Mouse (Mus musculus) frontal cortex, adult 2 months (tissue): ENCODE measurements around the gene Gm36210. TPM values are rescaled to one million over a fixed set of nuclear protein-coding genes. Genes with fewer than 3 reads are reported as not detected.

ENCODE experiments used
- DNase-seq, 2 experiments: peaks; one replicate each; pipeline ENCODE4 v3.0.0; 2022; ENCODE audit warnings: low spot score in 1 of 2; ENCODE audit errors: extremely low spot score in 1 of 2
- polyA plus RNA-seq: library from polyadenylated mRNA; depleted of rRNA; stranded (reverse); fragments of >200 nt; gene quantifications from 2 replicates; pipeline ENCODE4 v1.2.3, GENCODE M21; 2012; rRNA removed

Gm36210 gene
- polyA plus RNA-seq, 1 experiment: 0.44 TPM

DNA sequence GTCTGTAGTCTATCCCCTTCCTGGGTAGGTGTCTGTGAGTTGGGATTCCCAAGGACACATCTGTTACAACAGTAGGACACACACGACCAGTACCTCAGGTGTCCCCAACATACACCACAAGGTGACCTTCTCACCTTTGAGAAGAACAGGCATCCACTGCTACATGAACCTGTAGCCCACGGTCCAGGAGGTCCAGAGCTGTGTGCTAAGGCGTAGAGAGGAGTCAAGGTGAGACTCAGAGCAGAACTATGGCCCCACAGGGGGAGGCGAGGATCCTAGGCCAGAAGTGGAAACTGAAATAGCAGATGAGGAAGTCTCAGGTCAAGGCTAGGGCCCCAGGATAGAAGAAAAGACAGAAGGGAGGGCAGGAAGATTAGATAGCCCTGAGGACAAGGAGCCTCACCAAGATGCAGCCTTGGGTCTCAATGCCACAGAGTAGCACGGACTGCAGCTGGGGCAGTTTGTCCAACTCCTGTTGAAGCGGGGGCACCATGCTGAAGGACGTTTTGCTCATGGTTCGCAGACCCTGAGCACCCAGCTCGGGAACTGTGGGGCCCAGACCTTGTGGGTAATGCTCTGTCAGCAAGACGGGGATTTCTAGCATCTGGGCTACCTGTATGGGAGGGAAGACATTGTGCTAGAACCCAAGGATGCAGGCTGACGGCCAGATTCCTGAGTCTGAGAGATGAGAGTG lies 55.5 kb downstream of the Gm36210 start:
- DNase-seq: no peak

GRCm38 (mm10) chr7:4849372-4849771 lies 56.9 kb downstream of the Gm36210 start:
- DNase-seq: no peak

Other genes with a start within 250 kb of the Gm36210 start
- gene Ppp6r1, start 247.5 kb downstream of the Gm36210 start, polyA plus RNA-seq: 128 and 129 TPM in 2 replicates
- gene Hspbp1, start 221.4 kb downstream of the Gm36210 start, polyA plus RNA-seq: 98.4 and 107 TPM in 2 replicates
- gene Brsk1, start 215.9 kb downstream of the Gm36210 start, polyA plus RNA-seq: 244 and 251 TPM in 2 replicates
- gene Tmem150b, start 181.3 kb downstream of the Gm36210 start, polyA plus RNA-seq: 0.13 and 0.14 TPM in 2 replicates
- gene Kmt5c, start 166.4 kb downstream of the Gm36210 start, polyA plus RNA-seq: 74.3 and 83.4 TPM in 2 replicates
- gene Cox6b2, start 153.4 kb downstream of the Gm36210 start, polyA plus RNA-seq: 16.1 and 19.8 TPM in 2 replicates
- 0.02 TPM in 1 of 2 replicates, not detected in the other for gene Fam71e2, start 135.2 kb downstream of the Gm36210 start, polyA plus RNA-seq
- gene Il11, start 123.7 kb downstream of the Gm36210 start, polyA plus RNA-seq: 0.25 and 0.38 TPM in 2 replicates
- gene Tmem190, start 123.6 kb downstream of the Gm36210 start, polyA plus RNA-seq: not detected in 2 replicates
- 4.3 and 5.1 TPM in 2 replicates for gene Tmem238, start 116.9 kb downstream of the Gm36210 start, polyA plus RNA-seq
- 306 and 348 TPM in 2 replicates for gene Rpl28, start 113.6 kb downstream of the Gm36210 start, polyA plus RNA-seq
- 146 and 177 TPM in 2 replicates for gene Ube2s, start 93.9 kb downstream of the Gm36210 start, polyA plus RNA-seq
- gene Shisa7, start 61.8 kb downstream of the Gm36210 start, polyA plus RNA-seq: 149 and 155 TPM in 2 replicates
- 10.6 and 13.8 TPM in 2 replicates for gene Isoc2b, start 36.3 kb downstream of the Gm36210 start, polyA plus RNA-seq
- 10.7 and 12.0 TPM in 2 replicates for gene Isoc2a, start 29.4 kb downstream of the Gm36210 start, polyA plus RNA-seq
- gene Zfp628, start 8.7 kb upstream of the Gm36210 start, polyA plus RNA-seq: 9.6 and 10.8 TPM in 2 replicates
- 99.2 and 108 TPM in 2 replicates for gene Nat14, start 15.5 kb upstream of the Gm36210 start, polyA plus RNA-seq
- 11.1 and 12.5 TPM in 2 replicates for gene Ssc5d, start 19.3 kb upstream of the Gm36210 start, polyA plus RNA-seq
- 0.22 and 0.27 TPM in 2 replicates for gene Sbk2, start 57.9 kb upstream of the Gm36210 start, polyA plus RNA-seq
- 2.2 and 2.5 TPM in 2 replicates for gene Sbk3, start 64.7 kb upstream of the Gm36210 start, polyA plus RNA-seq
- gene Zfp579, start 89.6 kb upstream of the Gm36210 start, polyA plus RNA-seq: 49.7 and 60.9 TPM in 2 replicates
- gene Zfp524, start 107.9 kb upstream of the Gm36210 start, polyA plus RNA-seq: 11.7 and 13.5 TPM in 2 replicates
- gene Fiz1, start 108.2 kb upstream of the Gm36210 start, polyA plus RNA-seq: 22.7 TPM in 2 replicates
- gene Gm44973, start 109.0 kb upstream of the Gm36210 start, polyA plus RNA-seq: not detected in 2 replicates
- 33.1 and 35.5 TPM in 2 replicates for gene Zfp865, start 113.9 kb upstream of the Gm36210 start, polyA plus RNA-seq
- gene Ccdc106, start 114.0 kb upstream of the Gm36210 start, polyA plus RNA-seq: 80.6 and 81.7 TPM in 2 replicates
- gene 4632433K11Rik, start 127.6 kb upstream of the Gm36210 start, polyA plus RNA-seq: not detected in 2 replicates
- gene Zfp784, start 131.9 kb upstream of the Gm36210 start, polyA plus RNA-seq: 8.4 and 8.8 TPM in 2 replicates
- 49.7 and 56.0 TPM in 2 replicates for gene Zfp580, start 145.0 kb upstream of the Gm36210 start, polyA plus RNA-seq
- gene U2af2, start 155.6 kb upstream of the Gm36210 start, polyA plus RNA-seq: 225 and 229 TPM in 2 replicates
- gene Epn1, start 173.7 kb upstream of the Gm36210 start, polyA plus RNA-seq: 387 and 425 TPM in 2 replicates
- gene Rfpl4, start 210.4 kb upstream of the Gm36210 start, polyA plus RNA-seq: not detected in 2 replicates
- 0.40 and 0.61 TPM in 2 replicates for gene Rasl2-9, start 219.4 kb upstream of the Gm36210 start, polyA plus RNA-seq
- not detected in 2 replicates for gene Vmn1r55, start 243.2 kb upstream of the Gm36210 start, polyA plus RNA-seq